In the genomic region with DNA sequence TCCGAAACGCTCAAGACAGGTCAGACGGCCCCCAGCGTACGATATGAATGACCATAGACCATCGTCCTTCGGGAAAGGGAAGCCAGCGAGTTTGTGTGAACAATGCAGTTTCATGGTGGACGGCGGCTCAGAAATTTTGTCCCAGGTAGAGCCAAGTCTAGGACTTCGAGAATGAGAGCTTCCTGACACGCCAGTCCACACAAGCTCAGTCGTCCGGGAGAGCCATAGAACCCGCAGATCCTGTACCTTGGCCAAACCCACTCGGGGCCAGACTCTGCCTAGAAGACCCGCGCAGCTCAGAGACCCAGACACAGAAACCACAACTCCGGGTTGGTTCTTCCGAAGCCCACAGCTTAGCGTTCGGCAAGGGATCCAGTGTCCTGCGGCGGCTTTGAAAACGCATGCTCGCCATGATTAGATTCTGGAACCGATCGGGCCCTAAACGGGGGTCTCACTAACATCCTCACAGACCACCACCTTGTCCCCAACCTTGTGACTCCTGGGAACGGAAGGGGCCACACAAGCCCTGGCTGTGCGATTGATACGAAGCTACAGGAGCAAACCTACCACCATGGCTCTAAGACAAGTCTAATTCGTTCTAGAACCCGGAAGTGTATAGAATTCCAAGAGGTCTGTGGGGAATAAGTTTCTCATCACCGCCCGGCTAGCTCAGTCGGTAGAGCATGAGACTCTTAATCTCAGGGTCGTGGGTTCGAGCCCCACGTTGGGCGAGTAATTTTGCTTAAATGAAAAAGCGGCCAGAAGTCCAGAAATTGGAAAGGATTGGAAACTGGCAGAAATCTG, we compare ENCODE assay signal across 8 mouse cellular contexts. TPM values are rescaled to one million over a fixed set of nuclear protein-coding genes. Genes with fewer than 3 reads are reported as not detected.
A peak's percentile ranks its signal among the peaks of the same experiment; 100 is the strongest.
DNase-seq lines count a peak whose midpoint lies in the region; ATAC-seq lines count a peak whose summit lies in the region.

No protein-coding gene starts in this region.

- intact Hi-C loops in left cerebral cortex, postnatal 25 days (cut with DNase I): loop anchor here (5.0 kb wide), 2 partner anchors 355 to 680 kb away; a partner anchor contains a TSS

- peak; percentile 29 for ATAC-seq in intestine, embryonic 16.5 days
- peak; percentile 7; the same call in 1 of the 2 replicates for ATAC-seq in megakaryocyte-erythroid progenitor cell, adult 5-6 weeks (replicated peaks; ENCODE audit: low FRiP score, low TSS enrichment, poor library complexity, severe bottlenecking)

- peak overlapping the region; percentile 84 for H3K27ac ChIP-seq in embryonic facial prominence, embryonic 10.5 days (replicated peaks)
- H3K27ac ChIP-seq in intestine, embryonic 16.5 days (ENCODE audit: low read length): peak overlapping the region; percentile 91

- DNase-seq in adrenal gland, adult 2 months: peak; percentile 92
- peak; percentile 88 for DNase-seq in embryonic facial prominence, embryonic 10.5 days (ENCODE audit: low spot score)
- peak; percentile 43 to 59 for DNase-seq in gastrocnemius, postnatal 4 days (ENCODE audit: low spot score in 2 of 2)
- DNase-seq in left cerebral cortex, postnatal 25 days (ENCODE audit: low spot score in 2 of 2): peak; percentile 88 to 94
- peak; percentile 87 to 88 for DNase-seq in right cerebral cortex, postnatal 10 days (ENCODE audit: low spot score in 2 of 2)
- peak; percentile 83 to 85 for DNase-seq in urinary bladder, postnatal 36 days (ENCODE audit: low spot score in 2 of 2)

- no peaks in the 10 kb centered on the region for H3K36me3 ChIP-seq in embryonic facial prominence, embryonic 10.5 days (replicated peaks)
- no peaks in the 10 kb centered on the region for H3K36me3 ChIP-seq in intestine, embryonic 16.5 days (ENCODE audit: control insufficient read depth, insufficient read depth, low read length)

- 1% methylated on average over 42 of the region's 42 CpGs for WGBS in embryonic facial prominence, embryonic 10.5 days
- under 1% methylated on average over 42 of the region's 42 CpGs for WGBS in intestine, embryonic 16.5 days

- H3K9ac ChIP-seq in intestine, embryonic 16.5 days (ENCODE audit: low read depth, low read length): peak overlapping the region; percentile 84

- H3K27me3 ChIP-seq in embryonic facial prominence, embryonic 10.5 days (replicated peaks; ENCODE audit: low read depth, poor library complexity, severe bottlenecking): peaks cover 6% of the 10 kb centered on the region; the same call in 1 of the 2 replicates
- no peaks in the 10 kb centered on the region for H3K27me3 ChIP-seq in intestine, embryonic 16.5 days (replicated peaks; ENCODE audit: control insufficient read depth, insufficient read depth, low read length)

- H3K4me2 ChIP-seq in intestine, embryonic 16.5 days (ENCODE audit: low read depth, low read length): peak overlapping the region; percentile 49

- H3K4me3 ChIP-seq in embryonic facial prominence, embryonic 10.5 days: peak overlapping the region; percentile 80
- H3K4me3 ChIP-seq in intestine, embryonic 16.5 days (ENCODE audit: low read length): peak overlapping the region; percentile 80

- peaks cover 34% of the 10 kb centered on the region for H3K4me1 ChIP-seq in embryonic facial prominence, embryonic 10.5 days
- H3K4me1 ChIP-seq in intestine, embryonic 16.5 days (ENCODE audit: control insufficient read depth, insufficient read depth, low read length): peaks cover 26% of the 10 kb centered on the region

- H3K9me3 ChIP-seq in embryonic facial prominence, embryonic 10.5 days: no peaks in the 10 kb centered on the region
- H3K9me3 ChIP-seq in intestine, embryonic 16.5 days (ENCODE audit: control insufficient read depth, low read length): no peaks in the 10 kb centered on the region

RNA-seq across cellular contexts. Expression of a gene that starts 17.1 kb away (rescaled TPM):
- 10 to 100 TPM; 11.0 to 11.6 TPM for total RNA-seq in adrenal gland, adult 2 months (2021)
- 25.5 and 28.1 TPM in 2 replicates for polyA plus RNA-seq in adrenal gland, adult 2 months (2012; rRNA removed)
- polyA plus RNA-seq in embryonic facial prominence, embryonic 10.5 days (2016; fragmentation: Nextera tagmentation; extraction: Ambion mirVana): 27.2 and 31.0 TPM in 2 replicates
- 1 to 10 TPM; 4.7 to 5.3 TPM for total RNA-seq in gastrocnemius, postnatal 4 days (2021)
- 16.0 and 16.8 TPM in 2 replicates for polyA plus RNA-seq in intestine, embryonic 16.5 days (2015; fragmentation: Nextera tagmentation; extraction: Ambion mirVana)
- 1 to 10 TPM; 6.5 to 7.0 TPM for total RNA-seq in left cerebral cortex, postnatal 25 days (2021)
- 7.4 and 7.8 TPM in 2 replicates for total RNA-seq in megakaryocyte-erythroid progenitor cell, adult 5-6 weeks (2014; fragmentation: Nextera tagmentation)
- total RNA-seq in megakaryocyte-erythroid progenitor cell, adult 5-6 weeks (2017): 4.9 and 7.5 TPM in 2 replicates

RNA-seq across cellular contexts. Expression of a gene that starts 52.4 kb away (rescaled TPM):
- total RNA-seq in adrenal gland, adult 2 months (2021): 10 to 100 TPM in 1 of 2 experiments, 1 to 10 TPM in 1; 6.6 to 12.4 TPM
- 25.1 and 25.4 TPM in 2 replicates for polyA plus RNA-seq in adrenal gland, adult 2 months (2012; rRNA removed)
- polyA plus RNA-seq in embryonic facial prominence, embryonic 10.5 days (2016; fragmentation: Nextera tagmentation; extraction: Ambion mirVana): 22.4 and 24.4 TPM in 2 replicates
- 1 to 10 TPM; 8.3 to 9.9 TPM for total RNA-seq in gastrocnemius, postnatal 4 days (2021)
- polyA plus RNA-seq in intestine, embryonic 16.5 days (2015; fragmentation: Nextera tagmentation; extraction: Ambion mirVana): 8.6 and 8.8 TPM in 2 replicates
- total RNA-seq in left cerebral cortex, postnatal 25 days (2021): 10 to 100 TPM; 23.7 to 25.3 TPM
- total RNA-seq in megakaryocyte-erythroid progenitor cell, adult 5-6 weeks (2014; fragmentation: Nextera tagmentation): not detected in 2 replicates
- total RNA-seq in megakaryocyte-erythroid progenitor cell, adult 5-6 weeks (2017): not detected in 2 replicates

RNA-seq across cellular contexts. Expression of a gene that starts 53.8 kb away (rescaled TPM):
- not detected for total RNA-seq in adrenal gland, adult 2 months (2021)
- polyA plus RNA-seq in adrenal gland, adult 2 months (2012; rRNA removed): 0.04 TPM in 1 of 2 replicates, not detected in the other
- 0.71 and 1.0 TPM in 2 replicates for polyA plus RNA-seq in embryonic facial prominence, embryonic 10.5 days (2016; fragmentation: Nextera tagmentation; extraction: Ambion mirVana)
- total RNA-seq in gastrocnemius, postnatal 4 days (2021): not detected
- polyA plus RNA-seq in intestine, embryonic 16.5 days (2015; fragmentation: Nextera tagmentation; extraction: Ambion mirVana): 0.09 TPM in 1 of 2 replicates, not detected in the other
- total RNA-seq in left cerebral cortex, postnatal 25 days (2021): not detected
- total RNA-seq in megakaryocyte-erythroid progenitor cell, adult 5-6 weeks (2014; fragmentation: Nextera tagmentation): not detected in 2 replicates
- total RNA-seq in megakaryocyte-erythroid progenitor cell, adult 5-6 weeks (2017): not detected in 2 replicates

Comparison
In these comparisons a context has a peak if more than half of its experiments do, and no peak if none do; other contexts are left out.
1. Peak in every context shown above with its lines: DNase-seq, ATAC-seq, H3K4me3 ChIP-seq and H3K27ac ChIP-seq.
2. RNA of a gene that starts 52.4 kb away (total RNA-seq): 23.7 to 25.3 TPM in left cerebral cortex, postnatal 25 days, 6.6 to 12.4 TPM in adrenal gland, adult 2 months and 8.3 to 9.9 TPM in gastrocnemius, postnatal 4 days; not detected in megakaryocyte-erythroid progenitor cell, adult 5-6 weeks; every median in the first group is over 4 times any median in the second.